ENCODE assay signal across 9 mouse cellular contexts in the genomic region with DNA sequence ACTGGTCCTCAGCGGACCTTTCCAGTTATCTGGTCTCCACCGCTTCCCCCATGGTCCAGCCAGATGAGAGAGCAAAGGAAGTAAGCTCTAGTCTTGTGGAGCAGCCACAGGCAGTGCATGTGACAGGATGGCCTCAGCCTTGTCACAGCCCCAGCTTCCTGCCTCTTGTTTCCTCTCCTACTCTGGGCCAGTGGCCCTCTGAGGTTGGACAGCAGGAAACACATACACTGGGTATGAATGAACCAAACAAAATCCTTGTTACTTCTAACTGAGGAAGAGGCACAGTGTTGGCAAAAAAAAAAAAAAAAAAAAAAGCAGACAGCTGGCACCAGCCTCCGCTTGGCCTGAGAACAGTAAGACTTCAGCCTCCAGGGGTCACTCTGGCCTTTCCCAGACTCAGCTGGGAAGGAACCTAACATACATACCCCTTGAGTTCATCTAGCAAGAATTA. TPM values are rescaled to one million over a fixed set of nuclear protein-coding genes. Genes with fewer than 3 reads are reported as not detected.
DNase-seq lines count a peak whose midpoint lies in the region; ATAC-seq and TF ChIP-seq lines count a peak whose summit lies in the region.
"Had no signal": no experiment of that assay in that cellular context is flagged by ENCODE, and none has a peak within 500 bp of the region (broad histone marks: within the 10 kb centered on the region; RNA-seq: fewer than 3 reads in every experiment).

No protein-coding gene starts in this region.

- intact Hi-C loops in left cerebral cortex, postnatal 14 days (cut with DNase I), result no loop called here

- peaks cover 2% of the 10 kb centered on the region; the same call in 1 of the 2 replicates for H3K36me3 ChIP-seq in kidney, embryonic 14.5 days (ENCODE audit: control insufficient read depth, insufficient read depth, low read length)
- no peaks in the 10 kb centered on the region for H3K36me3 ChIP-seq in lung, postnatal 0 days (ENCODE audit: insufficient read depth, low read length)

- TF ChIP-seq CTCF in lung, postnatal 0 days (IDR thresholded peaks at IDR 0.05), result peak; percentile 71

- peak; percentile 86 for TF ChIP-seq EP300 in lung, postnatal 0 days (IDR thresholded peaks at IDR 0.05)

- H3K4me1 ChIP-seq in kidney, embryonic 14.5 days (ENCODE audit: control insufficient read depth, insufficient read depth, low read length), result peaks cover 27% of the 10 kb centered on the region
- H3K4me1 ChIP-seq in lung, postnatal 0 days (ENCODE audit: insufficient read depth, low read depth, low read length), result 0 out of 2 replicates have a peak, but pooled peaks cover 5% of the 10 kb centered on the region

- ATAC-seq in kidney, embryonic 14.5 days (ENCODE audit: low FRiP score, low TSS enrichment), result peak; percentile 37; the same call in 1 of the 2 replicates
- peak; percentile 92 for ATAC-seq in lung, postnatal 0 days

- H3K27ac ChIP-seq in kidney, embryonic 14.5 days (ENCODE audit: low read depth, low read length), result peak overlapping the region; percentile 69; the same call in 1 of the 2 replicates
- H3K27ac ChIP-seq in lung, postnatal 0 days (ENCODE audit: low read length), result peak overlapping the region; percentile 66

- no peak overlapping the region for H3K9ac ChIP-seq in kidney, embryonic 14.5 days (ENCODE audit: low read depth, low read length)
- no peak overlapping the region for H3K9ac ChIP-seq in lung, postnatal 0 days (replicated peaks; ENCODE audit: low read depth)
- H3K9ac ChIP-seq: neural tube, embryonic 12.5 days had no signal

- WGBS in kidney, embryonic 14.5 days, result 62% methylated on average over 3 of the region's 3 CpGs
- 58% methylated on average over 3 of the region's 3 CpGs for WGBS in lung, postnatal 0 days

- H3K27me3 ChIP-seq in kidney, embryonic 14.5 days (ENCODE audit: control insufficient read depth, insufficient read depth, low read length), result no peaks in the 10 kb centered on the region
- no peaks in the 10 kb centered on the region for H3K27me3 ChIP-seq in lung, postnatal 0 days (replicated peaks; ENCODE audit: insufficient read depth, low read length)
- H3K27me3 ChIP-seq: neural tube, embryonic 12.5 days had no signal

- no peaks in the 10 kb centered on the region for H3K9me3 ChIP-seq in kidney, embryonic 14.5 days (ENCODE audit: control insufficient read depth, low read length)
- no peaks in the 10 kb centered on the region for H3K9me3 ChIP-seq in lung, postnatal 0 days (ENCODE audit: low read length)
- H3K9me3 ChIP-seq: neural tube, embryonic 12.5 days had no signal

- H3K4me2 ChIP-seq in kidney, embryonic 14.5 days (replicated peaks; ENCODE audit: low read depth, low read length), result no peak overlapping the region
- no peak overlapping the region for H3K4me2 ChIP-seq in lung, postnatal 0 days (replicated peaks; ENCODE audit: low read depth, low read length)
- H3K4me2 ChIP-seq: neural tube, embryonic 12.5 days had no signal

- H3K4me3 ChIP-seq in kidney, embryonic 14.5 days (ENCODE audit: low read length), result no peak overlapping the region
- no peak overlapping the region for H3K4me3 ChIP-seq in lung, postnatal 0 days (ENCODE audit: low read depth, low read length)
- H3K4me3 ChIP-seq: neural tube, embryonic 12.5 days had no signal

- peak; percentile 39 to 67 for DNase-seq in left cerebral cortex, postnatal 14 days (ENCODE audit: low spot score in 2 of 2)
- no peak for DNase-seq in left cerebral cortex, adult 18-20 months (ENCODE audit: low spot score in 2 of 2)
- peak; percentile 64 for DNase-seq in adrenal gland, postnatal 14 days
- DNase-seq in heart, adult 8-10 months (ENCODE audit: low spot score), result peak; percentile 90
- peak; percentile 87 for DNase-seq in lung, postnatal 0 days (ENCODE audit: low spot score)
- peak; percentile 55 for DNase-seq in thymus, postnatal 0 days (ENCODE audit: low spot score)
- no peak for DNase-seq in urinary bladder, adult 2 months (ENCODE audit: low spot score)

RNA-seq across cellular contexts. Expression of a gene that starts 8.5 kb away (rescaled TPM):
- total RNA-seq in left cerebral cortex, postnatal 14 days (2021), result 10 to 100 TPM; 94.9 to 95.2 TPM
- total RNA-seq in left cerebral cortex, adult 18-20 months (2021), result 10 to 100 TPM; 82.6 to 83.9 TPM
- total RNA-seq in adrenal gland, postnatal 14 days (2021), result 105 and 115 TPM in 2 replicates
- 100 to 1,000 TPM in 1 of 4 experiments, 10 to 100 TPM in 3; 88.9 to 104 (median 91.6) TPM for total RNA-seq in heart, adult 8-10 months (2022)
- polyA plus RNA-seq in kidney, embryonic 14.5 days (2014; fragmentation: Nextera tagmentation; extraction: Ambion mirVana), result 81.2 and 89.0 TPM in 2 replicates
- 66.6 and 69.4 TPM in 2 replicates for polyA plus RNA-seq in lung, postnatal 0 days (2015; fragmentation: Nextera tagmentation; extraction: Ambion mirVana)
- 58.9 and 60.9 TPM in 2 replicates for polyA plus RNA-seq in thymus, postnatal 0 days (2015; fragmentation: Nextera tagmentation; extraction: Ambion mirVana)
- 60.0 and 72.0 TPM in 2 replicates for polyA plus RNA-seq in urinary bladder, adult 2 months (2012; rRNA removed)

RNA-seq across cellular contexts. Expression of a gene that starts 43.9 kb away (rescaled TPM):
- 10 to 100 TPM; 35.3 to 39.1 TPM for total RNA-seq in left cerebral cortex, postnatal 14 days (2021)
- total RNA-seq in left cerebral cortex, adult 18-20 months (2021), result 10 to 100 TPM; 41.5 to 43.4 TPM
- total RNA-seq in adrenal gland, postnatal 14 days (2021), result 50.0 and 55.2 TPM in 2 replicates
- total RNA-seq in heart, adult 8-10 months (2022), result 100 to 1,000 TPM in 1 of 4 experiments, 10 to 100 TPM in 3; 68.5 to 103 (median 82.8) TPM
- polyA plus RNA-seq in kidney, embryonic 14.5 days (2014; fragmentation: Nextera tagmentation; extraction: Ambion mirVana), result 97.3 and 115 TPM in 2 replicates
- 69.6 and 76.9 TPM in 2 replicates for polyA plus RNA-seq in lung, postnatal 0 days (2015; fragmentation: Nextera tagmentation; extraction: Ambion mirVana)
- polyA plus RNA-seq in thymus, postnatal 0 days (2015; fragmentation: Nextera tagmentation; extraction: Ambion mirVana), result 112 and 121 TPM in 2 replicates
- polyA plus RNA-seq in urinary bladder, adult 2 months (2012; rRNA removed), result 47.2 and 49.0 TPM in 2 replicates

RNA-seq across cellular contexts. Expression of a gene that starts 44.1 kb away (rescaled TPM):
- 10 to 100 TPM; 18.4 to 18.7 TPM for total RNA-seq in left cerebral cortex, postnatal 14 days (2021)
- 10 to 100 TPM; 14.8 TPM for total RNA-seq in left cerebral cortex, adult 18-20 months (2021)
- 10.7 and 13.7 TPM in 2 replicates for total RNA-seq in adrenal gland, postnatal 14 days (2021)
- total RNA-seq in heart, adult 8-10 months (2022), result 1 to 10 TPM; 4.8 to 7.0 (median 6.9) TPM
- 12.2 and 15.6 TPM in 2 replicates for polyA plus RNA-seq in kidney, embryonic 14.5 days (2014; fragmentation: Nextera tagmentation; extraction: Ambion mirVana)
- polyA plus RNA-seq in lung, postnatal 0 days (2015; fragmentation: Nextera tagmentation; extraction: Ambion mirVana), result 8.2 TPM in 2 replicates
- polyA plus RNA-seq in thymus, postnatal 0 days (2015; fragmentation: Nextera tagmentation; extraction: Ambion mirVana), result 12.3 and 13.2 TPM in 2 replicates
- 36.5 and 38.5 TPM in 2 replicates for polyA plus RNA-seq in urinary bladder, adult 2 months (2012; rRNA removed)

RNA-seq across cellular contexts. Expression of a gene that starts 56.0 kb away (rescaled TPM):
- total RNA-seq in left cerebral cortex, postnatal 14 days (2021), result 10 to 100 TPM; 29.5 to 41.7 TPM
- 10 to 100 TPM; 20.6 to 31.9 TPM for total RNA-seq in left cerebral cortex, adult 18-20 months (2021)
- 67.4 and 80.7 TPM in 2 replicates for total RNA-seq in adrenal gland, postnatal 14 days (2021)
- total RNA-seq in heart, adult 8-10 months (2022), result 10 to 100 TPM in 3 of 4 experiments, 1 to 10 TPM in 1; 8.9 to 16.0 (median 11.7) TPM
- polyA plus RNA-seq in kidney, embryonic 14.5 days (2014; fragmentation: Nextera tagmentation; extraction: Ambion mirVana), result 19.9 and 28.1 TPM in 2 replicates
- 7.6 and 9.6 TPM in 2 replicates for polyA plus RNA-seq in lung, postnatal 0 days (2015; fragmentation: Nextera tagmentation; extraction: Ambion mirVana)
- polyA plus RNA-seq in thymus, postnatal 0 days (2015; fragmentation: Nextera tagmentation; extraction: Ambion mirVana), result 9.5 and 11.2 TPM in 2 replicates
- polyA plus RNA-seq in urinary bladder, adult 2 months (2012; rRNA removed), result 7.6 and 10.5 TPM in 2 replicates

Comparison
In these comparisons a context has a peak if more than half of its experiments do, and no peak if none do; other contexts are left out.
1. DNase-seq: peak in left cerebral cortex, postnatal 14 days (2 of 2), adrenal gland, postnatal 14 days (single experiment), heart, adult 8-10 months (single experiment), lung, postnatal 0 days (single experiment) and thymus, postnatal 0 days (single experiment); none in left cerebral cortex, adult 18-20 months (0 of 2) and urinary bladder, adult 2 months (single experiment).